Mouse (Mus musculus) heart, adult 2 months (tissue): Measurements from ENCODE around the gene Gm6657. TPM values are rescaled to one million over a fixed set of nuclear protein-coding genes. Genes with fewer than 3 reads are reported as not detected.

Experiments
- DNase-seq, 2 experiments: peaks; one replicate each; pipeline ENCODE4 v3.0.0; 2021
- H3K27ac ChIP-seq: fragments of 200-600 bp; 2 replicates; pipeline ENCODE4 v1.8.1; 2022
- H3K27me3 ChIP-seq: fragments of 200-500 bp; 2 replicates; pipeline ENCODE4 v1.6.1; 2012; ENCODE audit warnings: mild to moderate bottlenecking, low read length, inconsistent platforms, mixed read lengths; ENCODE audit not compliant: control insufficient read depth, insufficient read depth
- H3K36me3 ChIP-seq: fragments of 200-500 bp; 2 replicates; pipeline ENCODE4 v1.6.1; 2012; ENCODE audit warnings: low read length, inconsistent platforms; ENCODE audit not compliant: control insufficient read depth, insufficient read depth
- H3K4me1 ChIP-seq: fragments of 200-500 bp; 2 replicates; pipeline ENCODE4 v1.6.1; 2011; ENCODE audit warnings: low read length; ENCODE audit not compliant: control insufficient read depth, insufficient read depth
- H3K4me3 ChIP-seq: fragments of 200-600 bp; 2 replicates; pipeline ENCODE4 v1.8.1; 2022
- H3K79me2 ChIP-seq: fragments of 200-500 bp; replicated peaks from 2 replicates; pipeline ENCODE4 v1.6.1; 2012; ENCODE audit warnings: mild to moderate bottlenecking, inconsistent platforms, low read length, moderate library complexity, mixed read lengths; ENCODE audit not compliant: control insufficient read depth, insufficient read depth
- H3K9ac ChIP-seq: fragments of 200-500 bp; 2 replicates; pipeline ENCODE4 v1.6.1; 2012; ENCODE audit warnings: low read depth, mild to moderate bottlenecking, control low read depth, inconsistent platforms, low read length, mixed read lengths
- CTCF ChIP-seq: fragments of 200-600 bp; IDR thresholded peaks from 2 replicates; pipeline ENCODE4 v1.8.1; 2022; ENCODE audit warnings: antibody characterized with exemption, mild to moderate bottlenecking, moderate library complexity
- EP300 ChIP-seq: fragments of 200-500 bp; IDR thresholded peaks from 2 replicates; pipeline ENCODE4 v1.6.1; 2011; ENCODE audit warnings: low read depth, low read length, control low read depth; ENCODE audit not compliant: insufficient read depth
- POLR2A ChIP-seq: fragments of 200-500 bp; IDR thresholded peaks from 2 replicates; pipeline ENCODE4 v1.6.1; 2011; ENCODE audit warnings: mild to moderate bottlenecking, low read depth, low read length, control low read depth; ENCODE audit not compliant: insufficient read depth
- WGBS: fragments of 180-500 bp; shearing (Covaris S2); methylation state at CpG from one replicate; pipeline ENCODE4 v1.1.7; 2018; 5-methylcytosine and 5-hydroxymethylcytosine counted together
- intact Hi-C: fragments of 180-260 bp; cut with DNase I; formaldehyde crosslinking; loops from one replicate; pipeline ENCODE4 v1.15.1; 2025
- polyA plus RNA-seq: library from polyadenylated mRNA; depleted of rRNA; stranded (reverse); fragments of >200 nt; gene quantifications from 2 replicates; pipeline ENCODE4 v1.2.3, GENCODE M21; 2012
- total RNA-seq, 2 experiments: library from RNA; stranded (reverse); gene quantifications; 2 replicates each; pipeline ENCODE4 v1.2.3; 2021

Gene Gm6657
- total and polyA plus RNA-seq, 3 experiments, result not detected

GRCm38 (mm10) chr12:78219191-78219825, 25.3 kb downstream of the Gm6657 start:
- no peaks in the 10 kb centered on the region for H3K79me2 ChIP-seq
- H3K27me3 ChIP-seq, result no peaks in the 10 kb centered on the region
- H3K9ac ChIP-seq, result no peak overlapping the region
- no peaks in the 10 kb centered on the region for H3K36me3 ChIP-seq
- WGBS, result 59% methylated on average over 4 of the region's 4 CpGs
- intact Hi-C loops, result no loop called here
- peak overlapping the region; percentile 36 for H3K27ac ChIP-seq
- TF ChIP-seq CTCF (no peak), POLR2A (no peak), EP300 (no peak)
- peak overlapping the region; percentile 6; the same call in 1 of the 2 replicates for H3K4me3 ChIP-seq
- H3K4me1 ChIP-seq, result no peaks in the 10 kb centered on the region
- no peak for DNase-seq

DNA sequence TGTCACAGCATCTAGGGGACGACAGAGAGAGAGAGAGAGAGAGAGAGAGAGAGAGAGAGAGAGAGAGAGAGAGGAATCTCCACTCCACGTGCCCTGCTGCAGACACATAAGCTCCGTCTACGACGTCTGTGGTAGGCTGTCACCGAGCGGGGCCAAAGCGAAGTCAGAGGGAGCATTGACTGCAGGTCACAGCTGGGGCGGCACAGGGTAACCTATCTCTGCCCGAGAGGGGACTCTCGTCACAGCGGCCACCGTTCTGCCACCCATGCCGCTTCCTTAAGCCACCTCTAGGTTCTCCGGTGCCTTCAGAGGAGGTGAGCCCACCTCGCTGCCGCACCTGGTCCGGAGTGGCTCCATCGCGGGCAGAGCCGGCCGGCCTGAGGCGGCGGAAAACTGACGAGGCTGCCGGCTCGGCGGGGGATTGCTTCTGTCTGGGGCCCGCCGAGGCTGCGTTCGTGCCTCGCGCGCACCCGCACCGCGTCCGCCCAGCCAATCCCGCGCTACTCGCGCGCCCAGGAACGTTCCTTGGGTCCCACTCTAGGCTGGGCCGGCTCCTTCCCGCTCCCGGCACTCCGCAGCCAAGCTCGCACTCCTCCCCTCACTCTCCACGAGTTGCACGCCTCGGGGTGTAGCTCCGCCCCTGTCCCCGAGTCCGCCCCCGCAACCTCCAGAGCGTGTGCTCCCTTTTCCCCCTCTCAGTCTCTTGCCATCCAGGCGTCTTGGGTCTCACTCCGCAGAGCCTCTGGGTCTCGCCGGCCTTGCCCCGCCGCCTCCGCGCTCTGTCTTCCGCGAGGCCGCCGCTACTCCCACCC, 31.9 kb downstream of the Gm6657 start, which contains the start of gene Gphn:
TSS of gene Gphn (plus strand) at position 673 of the 812 bp plus-strand sequence.
- TF ChIP-seq POLR2A (peak; percentile 31; the same call in 1 of the 2 replicates), CTCF (peak; percentile 24), EP300 (no peak; the same call in 1 of the 2 replicates)
- intact Hi-C loops, result loop anchor here (2.0 to 10.0 kb wide), 3 partner anchors 106 to 639 kb away; partner anchors contain the start of genes Atp6v1d, Eif2s1 and Mpp5
- Histone ChIP-seq H3K79me2 (peaks cover 2% of the 10 kb centered on the region; the same call in 1 of the 2 replicates), H3K27ac (peak within 1 kb of the TSS; percentile 99), H3K4me1 (peaks cover 2% of the 10 kb centered on the region), H3K27me3 (no peaks in the 10 kb centered on the region), H3K4me3 (peak within 1 kb of the TSS; percentile 97), H3K36me3 (peaks cover 2% of the 10 kb centered on the region; the same call in 1 of the 2 replicates), H3K9ac (peak within 1 kb of the TSS; percentile 90)
- under 1% methylated on average over 70 of the region's 70 CpGs for WGBS
- peak; percentile 91 to 93 for DNase-seq

DNA sequence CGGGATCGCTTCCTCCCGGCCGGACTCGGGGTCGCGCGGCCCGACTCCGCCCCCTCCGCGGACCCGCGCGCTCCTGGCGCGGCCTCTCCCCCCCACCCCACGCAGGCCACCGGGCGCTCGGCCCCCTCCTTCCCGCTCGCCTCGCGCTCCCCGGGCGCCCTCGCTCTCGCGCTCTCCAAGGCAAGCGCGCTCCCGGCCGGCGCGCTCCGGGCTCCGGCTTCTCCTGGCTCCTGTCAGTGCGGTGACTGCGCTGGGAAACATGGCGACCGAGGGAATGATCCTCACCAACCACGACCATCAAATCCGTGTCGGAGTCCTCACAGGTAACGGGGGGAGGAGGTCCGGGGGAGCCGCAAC, 32.5 kb downstream of the Gm6657 start:
- DNase-seq, result peak; percentile 89 to 91
- peak overlapping the region; percentile 99 for H3K27ac ChIP-seq
- under 1% methylated on average over 48 of the region's 48 CpGs for WGBS
- H3K4me1 ChIP-seq, result peaks cover 2% of the 10 kb centered on the region
- no peaks in the 10 kb centered on the region for H3K27me3 ChIP-seq
- peak overlapping the region; percentile 90 for H3K9ac ChIP-seq
- H3K79me2 ChIP-seq, result peaks cover 2% of the 10 kb centered on the region; the same call in 1 of the 2 replicates
- peaks cover 2% of the 10 kb centered on the region; the same call in 1 of the 2 replicates for H3K36me3 ChIP-seq
- peak overlapping the region; percentile 97 for H3K4me3 ChIP-seq
- intact Hi-C loops, result loop anchor here (2.0 to 10.0 kb wide), 3 partner anchors 106 to 638 kb away; partner anchors contain the start of genes Atp6v1d, Eif2s1 and Mpp5
- TF ChIP-seq EP300 (no peak), POLR2A (peak; percentile 6; the same call in 1 of the 2 replicates)

GRCm38 (mm10) chr12:78227021-78227932, 33.2 kb downstream of the Gm6657 start:
- peaks cover 2% of the 10 kb centered on the region for H3K4me1 ChIP-seq
- H3K4me3 ChIP-seq, result peak overlapping the region; percentile 97
- peaks cover 2% of the 10 kb centered on the region; the same call in 1 of the 2 replicates for H3K79me2 ChIP-seq
- WGBS, result under 1% methylated on average over 55 of the region's 57 CpGs
- peak overlapping the region; percentile 90 for H3K9ac ChIP-seq
- H3K27ac ChIP-seq, result peak overlapping the region; percentile 99
- intact Hi-C loops, result loop anchor here (2.0 to 10.0 kb wide), 3 partner anchors 105 to 638 kb away; partner anchors contain the start of genes Atp6v1d, Eif2s1 and Mpp5
- no peak for TF ChIP-seq CTCF
- TF ChIP-seq POLR2A, result no peak
- TF ChIP-seq EP300, result no peak
- peak; percentile 62 to 76 for DNase-seq
- no peaks in the 10 kb centered on the region for H3K27me3 ChIP-seq
- peaks cover 2% of the 10 kb centered on the region; the same call in 1 of the 2 replicates for H3K36me3 ChIP-seq

- Histone ChIP-seq H3K27me3 (no peaks in the 10 kb centered on the region), H3K4me3 (peak overlapping the region; percentile 97; the same call in 1 of the 2 replicates), H3K4me1 (peaks cover 2% of the 10 kb centered on the region), H3K79me2 (peaks cover 2% of the 10 kb centered on the region; the same call in 1 of the 2 replicates), H3K27ac (no peak overlapping the region), H3K36me3 (peaks cover 2% of the 10 kb centered on the region; the same call in 1 of the 2 replicates), H3K9ac (no peak overlapping the region)
- no peak for TF ChIP-seq CTCF
- no peak for TF ChIP-seq POLR2A
- 48% methylated on average over 4 of the region's 4 CpGs for WGBS
- intact Hi-C loops, result loop anchor here (5.0 to 10.0 kb wide), 2 partner anchors 104 to 637 kb away; partner anchors contain the start of genes Atp6v1d and Eif2s1
- DNase-seq, result no peak
Observed at GRCm38 (mm10) chr12:78228139-78228538, 34.1 kb downstream of the Gm6657 start.
